7 mouse cellular contexts compared by ENCODE assay signal in the genomic region with DNA sequence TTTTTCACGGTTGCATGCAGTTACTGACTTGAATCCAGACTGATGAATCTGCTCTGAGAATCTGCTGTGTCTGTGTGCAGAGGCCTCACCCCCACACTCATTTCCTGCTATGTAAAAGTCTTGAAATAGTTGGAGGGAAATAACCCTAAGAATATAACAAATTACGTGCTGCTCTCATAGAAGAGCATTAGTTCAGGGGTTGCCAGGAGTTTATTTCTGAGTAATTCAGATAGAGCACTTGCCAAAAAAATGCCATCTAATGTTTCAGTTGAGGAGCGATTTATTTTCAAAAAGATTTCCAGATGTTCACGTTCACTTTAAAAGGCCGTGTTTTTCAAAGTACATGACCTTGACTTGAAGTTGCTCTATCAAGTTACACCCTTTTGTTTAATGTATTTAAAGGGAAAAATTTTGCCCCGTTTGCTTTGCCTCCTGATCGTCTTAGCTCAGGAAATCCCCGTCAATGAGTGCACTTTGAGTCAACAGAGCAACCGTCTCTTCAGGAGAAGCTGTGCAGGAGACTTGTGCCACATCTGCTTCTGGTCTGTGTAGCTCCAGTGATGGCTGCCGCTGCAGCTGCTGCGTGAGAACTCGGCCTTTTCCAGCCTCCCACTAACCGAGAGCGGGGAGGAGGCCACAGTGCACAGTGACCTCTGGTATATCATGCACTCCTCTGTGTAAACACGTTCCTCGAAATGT. TPM values are rescaled to one million over a fixed set of nuclear protein-coding genes. Genes with fewer than 3 reads are reported as not detected.
DNase-seq lines count a peak whose midpoint lies in the region; ATAC-seq and TF ChIP-seq lines count a peak whose summit lies in the region.

No protein-coding gene starts in this region.

- no peaks in the 10 kb centered on the region for H3K36me3 ChIP-seq in embryonic facial prominence, embryonic 12.5 days
- no peaks in the 10 kb centered on the region for H3K36me3 ChIP-seq in kidney, embryonic 15.5 days

- H3K4me3 ChIP-seq in embryonic facial prominence, embryonic 12.5 days: no peak overlapping the region
- H3K4me3 ChIP-seq in kidney, embryonic 15.5 days (replicated peaks): no peak overlapping the region
- no peak overlapping the region for H3K4me3 ChIP-seq in cerebellum, adult 2 months (replicated peaks; ENCODE audit: insufficient read depth, low read depth, low read length)

- no peak for TF ChIP-seq CTCF in cerebellum, adult 2 months (IDR thresholded peaks at IDR 0.05; ENCODE audit: borderline replicate concordance, insufficient read depth, low read depth, low read length)

- peak overlapping the region; percentile 87 for H3K27ac ChIP-seq in embryonic facial prominence, embryonic 12.5 days
- H3K27ac ChIP-seq in kidney, embryonic 15.5 days: peak overlapping the region; percentile 89
- no peak overlapping the region for H3K27ac ChIP-seq in cerebellum, adult 2 months (ENCODE audit: insufficient read depth, low read length)

- no peaks in the 10 kb centered on the region for H3K9me3 ChIP-seq in embryonic facial prominence, embryonic 12.5 days
- H3K9me3 ChIP-seq in kidney, embryonic 15.5 days (replicated peaks): no peaks in the 10 kb centered on the region

- DNase-seq in urinary bladder, postnatal 14 days (ENCODE audit: low spot score): peak; percentile 4
- no peak for DNase-seq in urinary bladder, postnatal 25 days (ENCODE audit: low spot score)
- DNase-seq in ovary, postnatal 14 days (ENCODE audit: low spot score): peak; percentile 4
- DNase-seq in cerebellum, adult 2 months: no peak
- no peak for DNase-seq in thymus, postnatal 14 days

- TF ChIP-seq POLR2A in cerebellum, adult 2 months (IDR thresholded peaks at IDR 0.05; ENCODE audit: borderline replicate concordance, insufficient read depth, low read length): no peak

- ATAC-seq in embryonic facial prominence, embryonic 12.5 days (ENCODE audit: insufficient number of reproducible peaks, insufficient read depth, low FRiP score, low TSS enrichment): peak; percentile 94
- peak; percentile 93 for ATAC-seq in kidney, embryonic 15.5 days (replicated peaks; ENCODE audit: low FRiP score)

- no peaks in the 10 kb centered on the region for H3K27me3 ChIP-seq in embryonic facial prominence, embryonic 12.5 days
- no peaks in the 10 kb centered on the region for H3K27me3 ChIP-seq in kidney, embryonic 15.5 days
- no peaks in the 10 kb centered on the region for H3K27me3 ChIP-seq in cerebellum, adult 2 months (ENCODE audit: control insufficient read depth, insufficient read depth, low read length)

- H3K4me2 ChIP-seq in embryonic facial prominence, embryonic 12.5 days (replicated peaks): peak overlapping the region; percentile 23
- peak overlapping the region; percentile 35 for H3K4me2 ChIP-seq in kidney, embryonic 15.5 days

- 13% methylated on average over 16 of the region's 16 CpGs for WGBS in embryonic facial prominence, embryonic 12.5 days
- 10% methylated on average over 16 of the region's 16 CpGs for WGBS in kidney, embryonic 15.5 days
- WGBS in cerebellum, adult 2 months: 45% methylated on average over 16 of the region's 16 CpGs

- peaks cover 7% of the 10 kb centered on the region for H3K4me1 ChIP-seq in embryonic facial prominence, embryonic 12.5 days
- peaks cover 12% of the 10 kb centered on the region for H3K4me1 ChIP-seq in kidney, embryonic 15.5 days
- H3K4me1 ChIP-seq in cerebellum, adult 2 months (ENCODE audit: control insufficient read depth, insufficient read depth, low read length): no peaks in the 10 kb centered on the region

- no peak overlapping the region for H3K9ac ChIP-seq in embryonic facial prominence, embryonic 12.5 days
- H3K9ac ChIP-seq in kidney, embryonic 15.5 days: no peak overlapping the region

RNA-seq across cellular contexts. Expression of a gene that starts 50.9 kb away (rescaled TPM):
- polyA plus RNA-seq in embryonic facial prominence, embryonic 12.5 days (2016; fragmentation: Nextera tagmentation; extraction: Ambion mirVana): 41.8 and 52.4 TPM in 2 replicates
- 39.8 and 40.3 TPM in 2 replicates for polyA plus RNA-seq in kidney, embryonic 15.5 days (2015; fragmentation: Nextera tagmentation; extraction: Ambion mirVana)
- 19.8 and 21.5 TPM in 2 replicates for polyA plus RNA-seq in cerebellum, adult 2 months (2012; rRNA removed)

Comparison
In these comparisons a context has a peak if more than half of its experiments do, and no peak if none do; other contexts are left out.
1. DNase-seq: peak in urinary bladder, postnatal 14 days (single experiment) and ovary, postnatal 14 days (single experiment); none in urinary bladder, postnatal 25 days (single experiment), cerebellum, adult 2 months (0 of 2) and thymus, postnatal 14 days (single experiment).